Mouse (Mus musculus) lung, postnatal 14 days (tissue): ENCODE results near the gene D16Ertd472e.
"Not testable (repeated sequence)": the region's sequence is repeated elsewhere in the genome, so short reads cannot be mapped to it uniquely, and the experiment has no call there.

Source experiments
- DNase-seq: peaks from one replicate; pipeline ENCODE4 v3.0.0; 2021

D16Ertd472e gene

GRCm38 (mm10) chr16:78564110-78564821 is 12.2 kb downstream of the D16Ertd472e start:
- DNase-seq: no peak

GRCm38 (mm10) chr16:78563093-78563971 is 13.2 kb downstream of the D16Ertd472e start:
- DNase-seq: no peak

- no peak for DNase-seq
Measured at GRCm38 (mm10) chr16:78560627-78561026, 15.9 kb downstream of the D16Ertd472e start.

GRCm38 (mm10) chr16:78560063-78560462 is 16.4 kb downstream of the D16Ertd472e start:
- DNase-seq: no peak

GRCm38 (mm10) chr16:78557573-78557972 is 18.9 kb downstream of the D16Ertd472e start:
- DNase-seq: no peak

- no peak for DNase-seq
Measured at GRCm38 (mm10) chr16:78554911-78555648, 21.4 kb downstream of the D16Ertd472e start.

GRCm38 (mm10) chr16:78547367-78547766 is 29.1 kb downstream of the D16Ertd472e start:
- no peak for DNase-seq

GRCm38 (mm10) chr16:78546529-78546928 is 30.0 kb downstream of the D16Ertd472e start:
- no peak for DNase-seq

- DNase-seq: no peak
Measured at GRCm38 (mm10) chr16:78540376-78541246, 35.9 kb downstream of the D16Ertd472e start.

GRCm38 (mm10) chr16:78537798-78538422 is 38.6 kb downstream of the D16Ertd472e start:
- no peak for DNase-seq

GRCm38 (mm10) chr16:78537322-78537721 is 39.2 kb downstream of the D16Ertd472e start:
- no peak for DNase-seq

GRCm38 (mm10) chr16:78534468-78534867 is 42.0 kb downstream of the D16Ertd472e start:
- no peak for DNase-seq

- no peak for DNase-seq
Measured at GRCm38 (mm10) chr16:78531957-78532605, 44.4 kb downstream of the D16Ertd472e start.

- DNase-seq: no peak
Measured at GRCm38 (mm10) chr16:78522974-78523373, 53.5 kb downstream of the D16Ertd472e start.

GRCm38 (mm10) chr16:78518697-78519096 is 57.8 kb downstream of the D16Ertd472e start:
- no peak for DNase-seq

- no peak for DNase-seq
Measured at GRCm38 (mm10) chr16:78517171-78517570, 59.3 kb downstream of the D16Ertd472e start.

- no peak for DNase-seq
Measured at GRCm38 (mm10) chr16:78511526-78511925, 65.0 kb downstream of the D16Ertd472e start.

GRCm38 (mm10) chr16:78502492-78502891 is 74.0 kb downstream of the D16Ertd472e start:
- no peak for DNase-seq

GRCm38 (mm10) chr16:78492696-78493095 is 83.8 kb downstream of the D16Ertd472e start:
- not testable (repeated sequence) for DNase-seq

GRCm38 (mm10) chr16:78490779-78491178 is 85.7 kb downstream of the D16Ertd472e start:
- DNase-seq: no peak
